Mouse (Mus musculus) myocyte (in vitro differentiated cells): ENCODE measurements at regions not wholly inside any gene's neighbourhood (a gene's known extent, or its start where the extent isn't known, plus 50 kb on each side); places are given as distances from the start of the nearest gene placed in this dataset.

Source experiments
- CEBPB ChIP-seq: IDR thresholded peaks from 2 replicates; pipeline ENCODE4 v1.6.1; 2011; ENCODE audit warnings: mild to moderate bottlenecking, moderate library complexity; ENCODE audit not compliant: poor library complexity, insufficient read depth, severe bottlenecking
- E2F4 ChIP-seq: IDR thresholded peaks from one replicate; pipeline ENCODE4 v1.6.1; 2011; ENCODE audit warnings: mild to moderate bottlenecking, control low read depth, moderate library complexity; ENCODE audit not compliant: insufficient read depth
- MYOD1 ChIP-seq, 3 experiments: IDR thresholded peaks; one replicate each; pipeline ENCODE4 v1.6.1; 2011; ENCODE audit warnings: control low read depth in 2 of 3, low read depth in 2 of 3, mild to moderate bottlenecking in 2 of 3, moderate library complexity in 1 of 3; ENCODE audit not compliant: insufficient read length in 2 of 3, control insufficient read depth in 1 of 3
- POLR2A ChIP-seq: IDR thresholded peaks from one replicate; pipeline ENCODE4 v1.6.1; 2011; ENCODE audit warnings: low read depth, mild to moderate bottlenecking, control low read depth, moderate library complexity; ENCODE audit not compliant: insufficient read length
- POLR2AphosphoS2 ChIP-seq: IDR thresholded peaks from one replicate; pipeline ENCODE4 v1.6.1; 2011; ENCODE audit warnings: low read depth, control low read depth; ENCODE audit not compliant: insufficient read length
- SRF ChIP-seq: IDR thresholded peaks from one replicate; pipeline ENCODE4 v1.6.1; 2011; ENCODE audit warnings: low read depth; ENCODE audit not compliant: control insufficient read depth, insufficient read length
- TCF12 ChIP-seq: IDR thresholded peaks from one replicate; pipeline ENCODE4 v1.6.1; 2011; ENCODE audit warnings: mild to moderate bottlenecking, control low read depth; ENCODE audit not compliant: poor library complexity, insufficient read depth, severe bottlenecking
- TCF3 ChIP-seq: IDR thresholded peaks from one replicate; pipeline ENCODE4 v1.6.1; 2011; ENCODE audit warnings: low read depth, control low read depth; ENCODE audit not compliant: insufficient read length
- USF1 ChIP-seq: IDR thresholded peaks from one replicate; pipeline ENCODE4 v1.6.1; 2011; ENCODE audit warnings: low read depth, mild to moderate bottlenecking, control low read depth, moderate library complexity

- TF ChIP-seq TCF12 (no peak), POLR2A (no peak), POLR2AphosphoS2 (no peak), USF1 (no peak), MYOD1 (IDR thresholded peaks at IDR 0.05; ENCODE audit: control insufficient read depth in 1 of 3, insufficient read length in 2 of 3, low read depth in 2 of 3) (no peak), TCF3 (no peak), SRF (no peak), E2F4 (no peak), CEBPB (no peak)
Observed at GRCm38 (mm10) chr9:101610806-101611443, 250.7 kb upstream of the 9630041A04Rik start.
